Mouse (Mus musculus) kidney, adult 2 months (tissue): Measurements from ENCODE around the gene Lhfp. TPM values are rescaled to one million over a fixed set of nuclear protein-coding genes. Genes with fewer than 3 reads are reported as not detected.

Source experiments
- DNase-seq: peaks from one replicate; pipeline ENCODE4 v3.0.0; 2021
- H3K27ac ChIP-seq: fragments of 200-500 bp; 2 replicates; pipeline ENCODE4 v1.5.1; 2012; ENCODE audit warnings: low read depth, low read length, control low read depth, inconsistent platforms; ENCODE audit not compliant: insufficient read depth
- H3K27me3 ChIP-seq: fragments of 200-500 bp; replicated peaks from 2 replicates; pipeline ENCODE4 v1.6.1; 2012; ENCODE audit warnings: mild to moderate bottlenecking, moderate library complexity, low read length, inconsistent platforms; ENCODE audit not compliant: control insufficient read depth, insufficient read depth
- H3K36me3 ChIP-seq: fragments of 200-500 bp; 2 replicates; pipeline ENCODE4 v1.6.1; 2012; ENCODE audit warnings: mild to moderate bottlenecking, moderate library complexity, low read length, inconsistent platforms; ENCODE audit not compliant: control insufficient read depth, insufficient read depth
- H3K4me1 ChIP-seq: fragments of 200-500 bp; 2 replicates; pipeline ENCODE4 v1.6.1; 2011; ENCODE audit warnings: low read length; ENCODE audit not compliant: control insufficient read depth, insufficient read depth
- H3K4me3 ChIP-seq: fragments of 200-500 bp; 2 replicates; pipeline ENCODE4 v1.5.1; 2011; ENCODE audit warnings: mild to moderate bottlenecking, low read depth, low read length, control low read depth; ENCODE audit not compliant: insufficient read depth
- CTCF ChIP-seq: fragments of 200-500 bp; conservative IDR thresholded peaks from 2 replicates; pipeline ENCODE4 v1.5.1; 2011; ENCODE audit warnings: low read depth, mild to moderate bottlenecking, control low read depth, low read length, moderate library complexity, mixed read lengths; ENCODE audit not compliant: insufficient read depth, insufficient read length
- POLR2A ChIP-seq: fragments of 200-500 bp; IDR thresholded peaks from one replicate; pipeline ENCODE4 v1.6.1; 2011; ENCODE audit warnings: low read depth, low read length, control low read depth
- WGBS: fragments of 180-500 bp; shearing (Covaris S2); methylation state at CpG from one replicate; pipeline ENCODE4 v1.1.7; 2018; 5-methylcytosine and 5-hydroxymethylcytosine counted together
- polyA plus RNA-seq: library from polyadenylated mRNA; depleted of rRNA; stranded (reverse); fragments of >200 nt; gene quantifications from 2 replicates; pipeline ENCODE4 v1.2.3, GENCODE M21; 2012

Lhfp gene
- polyA plus RNA-seq, 1 experiment = 47.7 TPM

- no peak for DNase-seq
- 96% methylated on average over 8 of the region's 8 CpGs for WGBS
- H3K4me3 ChIP-seq = no peak overlapping the region
- TF ChIP-seq CTCF (no peak), POLR2A (no peak)
- H3K27me3 ChIP-seq = no peaks in the 10 kb centered on the region
- H3K4me1 ChIP-seq = no peaks in the 10 kb centered on the region
- H3K27ac ChIP-seq = no peak overlapping the region
- no peaks in the 10 kb centered on the region for H3K36me3 ChIP-seq
These were observed 39.4 kb downstream of the Lhfp start for GRCm38 (mm10) chr3:53080710-53081109.

- no peak for DNase-seq
- Histone ChIP-seq H3K27me3 (no peaks in the 10 kb centered on the region), H3K4me1 (no peaks in the 10 kb centered on the region)
These were observed 42.4 kb downstream of the Lhfp start for GRCm38 (mm10) chr3:53083717-53084116.

GRCm38 (mm10) chr3:53084806-53085205 is 43.5 kb downstream of the Lhfp start:
- H3K27me3 ChIP-seq = no peaks in the 10 kb centered on the region
- DNase-seq = no peak
- TF ChIP-seq POLR2A (no peak), CTCF (no peak)
- H3K4me1 ChIP-seq = no peaks in the 10 kb centered on the region
- WGBS = 69% methylated on average over 8 of the region's 8 CpGs
- H3K36me3 ChIP-seq = no peaks in the 10 kb centered on the region
- no peak overlapping the region for H3K27ac ChIP-seq
- no peak overlapping the region for H3K4me3 ChIP-seq

More at GRCm38 (mm10) chr3:53083717-53084116, 42.4 kb downstream of the Lhfp start:
- TF ChIP-seq POLR2A = no peak
- TF ChIP-seq CTCF = no peak
- Histone ChIP-seq H3K4me3 (no peak overlapping the region), H3K36me3 (no peaks in the 10 kb centered on the region), H3K27ac (no peak overlapping the region)
- WGBS = 73% methylated on average over 5 of the region's 5 CpGs

- Histone ChIP-seq H3K36me3 (no peaks in the 10 kb centered on the region), H3K4me1 (no peaks in the 10 kb centered on the region), H3K27ac (no peak overlapping the region), H3K27me3 (no peaks in the 10 kb centered on the region), H3K4me3 (no peak overlapping the region)
- peak; percentile 34 for DNase-seq
- no peak for TF ChIP-seq POLR2A
- TF ChIP-seq CTCF = no peak
- 60% methylated on average over 7 of the region's 7 CpGs for WGBS
These were observed 45.3 kb downstream of the Lhfp start for GRCm38 (mm10) chr3:53086481-53087155.

GRCm38 (mm10) chr3:53087156-53087805 is 46.0 kb downstream of the Lhfp start:
- WGBS = 54% methylated on average over 8 of the region's 8 CpGs
- H3K27ac ChIP-seq = no peak overlapping the region
- no peaks in the 10 kb centered on the region for H3K27me3 ChIP-seq
- H3K4me3 ChIP-seq = no peak overlapping the region
- no peak for DNase-seq
- TF ChIP-seq CTCF (no peak), POLR2A (no peak)
- H3K4me1 ChIP-seq = no peaks in the 10 kb centered on the region
- H3K36me3 ChIP-seq = no peaks in the 10 kb centered on the region

- Histone ChIP-seq H3K27ac (no peak overlapping the region), H3K4me1 (no peaks in the 10 kb centered on the region), H3K36me3 (no peaks in the 10 kb centered on the region), H3K4me3 (no peak overlapping the region), H3K27me3 (no peaks in the 10 kb centered on the region)
- WGBS = 92% methylated on average over 2 of the region's 2 CpGs
- TF ChIP-seq CTCF = no peak
- TF ChIP-seq POLR2A = no peak
- no peak for DNase-seq
These were observed 48.6 kb downstream of the Lhfp start for GRCm38 (mm10) chr3:53089921-53090320.

GRCm38 (mm10) chr3:53100210-53100609 is 58.9 kb downstream of the Lhfp start:
- no peak for TF ChIP-seq POLR2A
- no peak overlapping the region for H3K4me3 ChIP-seq
- WGBS = 97% methylated on average over 3 of the region's 3 CpGs
- no peaks in the 10 kb centered on the region for H3K4me1 ChIP-seq
- H3K36me3 ChIP-seq = no peaks in the 10 kb centered on the region
- no peak for DNase-seq
- no peaks in the 10 kb centered on the region for H3K27me3 ChIP-seq
- no peak overlapping the region for H3K27ac ChIP-seq
